Mouse (Mus musculus) embryonic facial prominence, embryonic 10.5 days (tissue): ENCODE results near the gene Gm5862. TPM values are rescaled to one million over a fixed set of nuclear protein-coding genes. Genes with fewer than 3 reads are reported as not detected.
A peak's percentile ranks its signal among the peaks of the same experiment; 100 is the strongest.
"Not testable (repeated sequence)": the region's sequence is repeated elsewhere in the genome, so short reads cannot be mapped to it uniquely, and the experiment has no call there.

Experiments
- DNase-seq: peaks from one replicate; pipeline ENCODE4 v3.0.0-alpha.2; 2017; ENCODE audit warnings: low spot score
- H3K27ac ChIP-seq: fragments of 300-500 bp; sonication (generic); replicated peaks from 2 replicates; pipeline ENCODE4 v1.5.1; 2016; ENCODE audit warnings: mild to moderate bottlenecking
- H3K27me3 ChIP-seq: fragments of 300-500 bp; sonication (generic); replicated peaks from 2 replicates; pipeline ENCODE4 v1.6.1; 2016; ENCODE audit warnings: low read depth, mild to moderate bottlenecking; ENCODE audit not compliant: poor library complexity, severe bottlenecking
- H3K36me3 ChIP-seq: fragments of 300-500 bp; sonication (generic); replicated peaks from 2 replicates; pipeline ENCODE4 v1.6.1; 2016; ENCODE audit warnings: mild to moderate bottlenecking, moderate library complexity
- H3K4me1 ChIP-seq: fragments of 300-500 bp; sonication (generic); 2 replicates; pipeline ENCODE4 v1.6.1; 2016
- H3K4me3 ChIP-seq: fragments of 300-500 bp; sonication (generic); 2 replicates; pipeline ENCODE4 v1.5.1; 2016; ENCODE audit warnings: mild to moderate bottlenecking, moderate library complexity
- H3K9me3 ChIP-seq: fragments of 300-500 bp; sonication (generic); 2 replicates; pipeline ENCODE4 v1.6.1; 2016; ENCODE audit warnings: mild to moderate bottlenecking
- whole genome bisulfite sequencing: fragments of 180-500 bp; shearing (Covaris S2); methylation state at CpG from one replicate; pipeline ENCODE4 v1.1.7; 2016; 5-methylcytosine and 5-hydroxymethylcytosine counted together
- polyA plus RNA-seq: library from polyadenylated mRNA; unstranded; fragments of >200 nt; fragmentation: Nextera tagmentation; extraction: Ambion mirVana; gene quantifications from 2 replicates; pipeline ENCODE4 v1.2.1, GENCODE M21; 2016

Gene Gm5862
- polyA plus RNA-seq, result 0.09 TPM in 1 of 2 replicates, not detected in the other

GRCm38 (mm10) chr5:26022816-26023215 lies at the start of gene Gm5862:
Gene Gm5862, minus strand, starts transcription at chr5:26022916.
- H3K36me3 ChIP-seq, H3K9me3 ChIP-seq, H3K27me3 ChIP-seq, H3K27ac ChIP-seq, H3K4me3 ChIP-seq, DNase-seq, H3K4me1 ChIP-seq: not testable (repeated sequence)
- no CpG with 5 or more reads among the region's 3 CpGs for WGBS

- Histone ChIP-seq H3K27ac (no peak overlapping the region), H3K4me3 (no peak overlapping the region), H3K27me3 (no peaks in the 10 kb centered on the region), H3K9me3 (peaks cover 7% of the 10 kb centered on the region; the same call in 1 of the 2 replicates), H3K36me3 (no peaks in the 10 kb centered on the region), H3K4me1 (no peaks in the 10 kb centered on the region)
- DNase-seq, result peak; percentile 6
- 87% methylated on average over 24 of the region's 24 CpGs for WGBS
Measured at GRCm38 (mm10) chr5:26070716-26071115, 48.0 kb upstream of the Gm5862 start.

GRCm38 (mm10) chr5:26058481-26058880 lies 35.8 kb upstream of the Gm5862 start, which contains the start of gene Gm7347:
Gene Gm7347, minus strand, starts transcription at chr5:26058581.
- not testable (repeated sequence) for DNase-seq, H3K4me1 ChIP-seq, H3K4me3 ChIP-seq, H3K27ac ChIP-seq, H3K27me3 ChIP-seq, H3K9me3 ChIP-seq, H3K36me3 ChIP-seq
- WGBS, result no CpG with 5 or more reads among the region's 2 CpGs

GRCm38 (mm10) chr5:26039458-26039857 lies 16.7 kb upstream of the Gm5862 start, which contains the start of gene Speer4a:
Gene Speer4a, minus strand, starts transcription at chr5:26039558.
- H3K36me3 ChIP-seq, H3K9me3 ChIP-seq, DNase-seq, H3K4me1 ChIP-seq, H3K4me3 ChIP-seq, H3K27me3 ChIP-seq, H3K27ac ChIP-seq: not testable (repeated sequence)
- WGBS, result 84% methylated on average over 2 of the region's 2 CpGs

- WGBS, result 72% methylated on average over 7 of the region's 7 CpGs
- not testable (repeated sequence) for H3K27ac ChIP-seq, H3K4me3 ChIP-seq
Measured at GRCm38 (mm10) chr5:26007697-26008096, 15.0 kb downstream of the Gm5862 start.

GRCm38 (mm10) chr5:26006937-26007695 lies 15.6 kb downstream of the Gm5862 start:
- whole genome bisulfite sequencing, result 17% methylated on average over 45 of the region's 45 CpGs
- H3K27ac ChIP-seq, H3K4me1 ChIP-seq: not testable (repeated sequence)

More at GRCm38 (mm10) chr5:26007697-26008096, 15.0 kb downstream of the Gm5862 start:
- not testable (repeated sequence) for H3K9me3 ChIP-seq, H3K36me3 ChIP-seq, DNase-seq, H3K4me1 ChIP-seq
- peaks cover 16% of the 10 kb centered on the region for H3K27me3 ChIP-seq

GRCm38 (mm10) chr5:26004698-26005097 lies 18.0 kb downstream of the Gm5862 start, which contains the start of gene Gm1979:
Gene Gm1979, minus strand, starts transcription at chr5:26004798.
- not testable (repeated sequence) for H3K9me3 ChIP-seq, H3K4me3 ChIP-seq, DNase-seq, H3K27ac ChIP-seq, H3K36me3 ChIP-seq, H3K4me1 ChIP-seq
- 95% methylated on average over 1 of the region's 2 CpGs for WGBS
- H3K27me3 ChIP-seq, result peaks cover 16% of the 10 kb centered on the region

More at GRCm38 (mm10) chr5:26006937-26007695, 15.6 kb downstream of the Gm5862 start:
- Histone ChIP-seq H3K27me3 (peaks cover 16% of the 10 kb centered on the region), H3K4me3 (peak overlapping the region; percentile 47)
- H3K36me3 ChIP-seq, H3K9me3 ChIP-seq: not testable (repeated sequence)
- peak; percentile 64 for DNase-seq

- not testable (repeated sequence) for H3K27ac ChIP-seq, H3K4me3 ChIP-seq, H3K9me3 ChIP-seq, H3K4me1 ChIP-seq, H3K27me3 ChIP-seq, DNase-seq, H3K36me3 ChIP-seq
- WGBS, result no CpG with 5 or more reads among the region's 3 CpGs
Measured at GRCm38 (mm10) chr5:25988550-25988949, 34.2 kb downstream of the Gm5862 start, which contains the start of gene Gm21698. Gene Gm21698, minus strand, starts transcription at chr5:25988650.

GRCm38 (mm10) chr5:25972563-25972962 lies 50.2 kb downstream of the Gm5862 start, which contains the start of gene Gm21680:
Gene Gm21680, minus strand, starts transcription at chr5:25972663.
- no CpG with 5 or more reads among the region's 2 CpGs for WGBS
- H3K27ac ChIP-seq, H3K4me3 ChIP-seq, H3K9me3 ChIP-seq, H3K27me3 ChIP-seq, H3K36me3 ChIP-seq, H3K4me1 ChIP-seq, DNase-seq: not testable (repeated sequence)

Other genes with a start within 250 kb of the Gm5862 start
- gene Gm21663, start 80.5 kb downstream of the Gm5862 start, polyA plus RNA-seq, result not detected in 2 replicates
- not detected in 2 replicates for gene Gm21671, start 68.5 kb downstream of the Gm5862 start, polyA plus RNA-seq
- gene Gm21680, start 50.3 kb downstream of the Gm5862 start, polyA plus RNA-seq, result 0.09 and 0.13 TPM in 2 replicates
- gene Gm21698, start 34.3 kb downstream of the Gm5862 start, polyA plus RNA-seq, result 0.09 and 0.12 TPM in 2 replicates
- 0.09 TPM in 1 of 2 replicates, not detected in the other for gene Gm1979, start 18.1 kb downstream of the Gm5862 start, polyA plus RNA-seq
- gene Speer4a, start 16.6 kb upstream of the Gm5862 start, polyA plus RNA-seq, result 0.11 and 0.19 TPM in 2 replicates
- gene Gm7347, start 35.7 kb upstream of the Gm5862 start, polyA plus RNA-seq, result not detected in 2 replicates
- gene Gm10471, start 66.4 kb upstream of the Gm5862 start, polyA plus RNA-seq, result not detected in 2 replicates
- 0.09 and 0.16 TPM in 2 replicates for gene 5031410I06Rik, start 82.4 kb upstream of the Gm5862 start, polyA plus RNA-seq
- 0.06 TPM in 1 of 2 replicates, not detected in the other for gene Gm10220, start 98.5 kb upstream of the Gm5862 start, polyA plus RNA-seq
- gene Gm7361, start 234.8 kb upstream of the Gm5862 start, polyA plus RNA-seq, result not detected in 2 replicates